Mouse (Mus musculus): ENCODE results near the gene Crlf1.
"Not testable (repeated sequence)": the region's sequence is repeated elsewhere in the genome, so short reads cannot be mapped to it uniquely, and the experiment has no call there.

Gene Crlf1

DNA sequence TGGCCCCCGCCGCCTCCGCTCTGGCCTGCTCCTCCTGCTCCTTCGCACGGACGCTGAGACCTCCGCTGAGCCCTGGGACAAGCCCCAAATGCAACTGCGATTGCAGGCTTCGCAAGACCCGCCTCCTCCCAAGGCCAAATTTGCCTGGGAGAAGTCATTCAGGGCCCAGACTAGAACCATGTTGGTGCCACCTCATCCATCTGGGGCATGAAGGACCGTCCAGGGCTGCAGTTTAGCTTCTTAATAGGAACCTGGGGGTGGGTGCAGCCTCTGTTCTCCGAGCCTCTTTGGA is 2.8 kb downstream of the Crlf1 start:
- no peak for DNase-seq (ENCODE audit: low spot score)

- DNase-seq (ENCODE audit: low spot score): no peak
These were observed 7.7 kb downstream of the Crlf1 start for GRCm38 (mm10) chr8:70500386-70501301.

GRCm38 (mm10) chr8:70501820-70502529 is 9.0 kb downstream of the Crlf1 start:
- DNase-seq (ENCODE audit: low spot score): no peak

GRCm38 (mm10) chr8:70502540-70502939 is 9.6 kb downstream of the Crlf1 start:
- DNase-seq (ENCODE audit: low spot score): no peak

DNA sequence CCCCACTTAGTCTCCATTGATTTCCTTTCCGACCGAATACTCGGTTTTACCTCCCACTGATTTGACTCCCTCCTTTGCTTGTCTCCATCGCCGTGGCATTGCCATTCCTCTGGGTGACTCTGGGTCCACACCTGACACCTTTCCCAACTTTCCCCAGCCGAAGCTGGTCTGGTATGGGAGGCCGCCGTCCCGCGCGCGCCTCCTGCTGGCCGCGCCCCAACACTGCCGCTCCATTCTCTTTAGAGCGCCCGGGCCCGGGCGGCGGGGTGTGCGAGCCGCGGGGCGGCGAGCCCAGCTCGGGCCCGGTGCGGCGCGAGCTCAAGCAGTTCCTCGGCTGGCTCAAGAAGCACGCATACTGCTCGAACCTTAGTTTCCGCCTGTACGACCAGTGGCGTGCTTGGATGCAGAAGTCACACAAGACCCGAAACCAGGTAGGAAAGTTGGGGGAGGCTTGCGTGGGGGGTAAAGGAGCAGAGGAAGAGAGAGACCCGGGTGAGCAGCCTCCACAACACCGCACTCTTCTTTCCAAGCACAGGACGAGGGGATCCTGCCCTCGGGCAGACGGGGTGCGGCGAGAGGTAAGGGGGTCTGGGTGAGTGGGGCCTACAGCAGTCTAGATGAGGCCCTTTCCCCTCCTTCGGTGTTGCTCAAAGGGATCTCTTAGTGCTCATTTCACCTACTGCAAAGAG is 10.2 kb downstream of the Crlf1 start:
- peak; percentile 66 for DNase-seq (ENCODE audit: low spot score)

DNA sequence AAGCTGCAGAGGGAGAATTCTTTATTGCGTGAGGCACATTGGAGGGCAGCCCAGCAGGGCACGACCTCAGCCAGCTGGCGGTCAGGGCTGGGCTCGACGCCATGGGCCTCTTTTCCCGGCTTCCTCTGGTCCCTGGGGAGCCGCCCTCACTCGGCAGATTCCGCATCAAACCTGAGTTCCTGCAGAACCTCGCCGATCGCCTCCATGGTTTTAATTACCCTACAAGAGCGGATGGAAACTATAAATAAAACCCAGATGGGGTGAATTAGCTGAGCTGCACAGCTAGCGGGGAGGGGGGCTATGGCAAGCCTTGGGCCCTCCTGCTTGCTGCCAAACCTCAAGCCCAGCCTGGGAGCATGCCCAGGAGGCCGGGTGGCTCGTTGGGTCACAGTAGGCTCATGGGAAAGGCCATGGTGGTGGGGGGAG is 11.3 kb downstream of the Crlf1 start:
- peak; percentile 97 for DNase-seq (ENCODE audit: low spot score)

DNA sequence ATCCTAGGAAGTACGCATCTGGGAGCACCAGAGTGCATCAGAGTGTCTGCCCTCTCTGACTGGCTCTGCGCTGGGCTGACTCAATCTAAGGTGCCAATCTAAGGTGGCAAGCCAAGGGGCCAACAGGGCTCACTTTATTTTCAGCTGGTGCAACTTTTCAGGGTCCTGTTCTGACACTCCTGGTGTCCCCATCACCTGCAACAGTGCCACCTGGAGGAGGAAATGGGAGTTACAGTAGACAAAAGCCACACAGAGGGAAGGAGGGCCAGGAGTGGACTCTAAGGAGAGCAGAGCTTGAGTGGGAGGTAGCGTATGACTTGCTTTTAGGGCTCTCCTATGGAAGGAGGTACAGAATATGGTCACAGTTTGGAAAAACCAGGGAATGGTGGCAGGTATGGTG is 11.9 kb downstream of the Crlf1 start:
- DNase-seq (ENCODE audit: low spot score): peak; percentile 88

- no peak for DNase-seq (ENCODE audit: low spot score)
These were observed 12.9 kb downstream of the Crlf1 start for GRCm38 (mm10) chr8:70505698-70506327.

DNA sequence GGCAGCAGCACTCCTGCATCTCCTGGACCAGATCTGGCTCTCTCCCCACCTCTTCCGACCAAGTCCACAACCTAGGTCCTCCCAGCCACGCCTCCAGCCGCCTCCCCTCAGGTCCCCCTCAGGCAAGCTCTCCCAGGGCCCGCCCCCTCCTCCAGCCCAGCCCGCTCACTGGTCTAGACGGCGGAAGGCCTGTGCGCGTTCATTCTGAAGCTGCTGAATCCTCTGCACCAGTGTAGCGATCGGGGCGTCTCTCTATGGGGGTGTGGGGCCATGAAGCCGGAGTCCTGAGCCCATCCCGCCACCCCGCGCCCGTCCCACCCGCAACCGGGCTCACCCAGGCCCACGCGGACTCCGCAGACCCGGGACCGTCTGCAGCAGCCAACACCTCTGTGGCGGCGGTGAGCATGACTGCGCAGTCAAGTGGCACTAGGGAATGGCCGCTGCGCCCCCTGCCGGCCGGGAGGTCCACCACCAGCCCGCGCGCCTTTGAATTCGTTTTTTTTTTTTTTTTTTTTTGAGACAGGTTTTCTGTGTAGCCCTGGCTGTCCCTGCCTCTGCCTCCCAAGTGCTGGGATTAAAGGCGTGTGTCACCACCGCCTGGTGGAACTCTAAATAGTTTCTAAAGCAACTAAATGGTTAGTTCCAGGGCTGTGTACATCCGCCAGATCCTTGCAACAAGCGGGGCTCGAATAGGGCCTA is 13.5 kb downstream of the Crlf1 start, which contains the start of gene Rex1bd:
Gene Rex1bd, minus strand, starts transcription at position 425 of the 699 bp plus-strand sequence.
- peak; percentile 95 for DNase-seq (ENCODE audit: low spot score)

GRCm38 (mm10) chr8:70507027-70507393 is 14.1 kb downstream of the Crlf1 start:
- no peak for DNase-seq (ENCODE audit: low spot score)

DNA sequence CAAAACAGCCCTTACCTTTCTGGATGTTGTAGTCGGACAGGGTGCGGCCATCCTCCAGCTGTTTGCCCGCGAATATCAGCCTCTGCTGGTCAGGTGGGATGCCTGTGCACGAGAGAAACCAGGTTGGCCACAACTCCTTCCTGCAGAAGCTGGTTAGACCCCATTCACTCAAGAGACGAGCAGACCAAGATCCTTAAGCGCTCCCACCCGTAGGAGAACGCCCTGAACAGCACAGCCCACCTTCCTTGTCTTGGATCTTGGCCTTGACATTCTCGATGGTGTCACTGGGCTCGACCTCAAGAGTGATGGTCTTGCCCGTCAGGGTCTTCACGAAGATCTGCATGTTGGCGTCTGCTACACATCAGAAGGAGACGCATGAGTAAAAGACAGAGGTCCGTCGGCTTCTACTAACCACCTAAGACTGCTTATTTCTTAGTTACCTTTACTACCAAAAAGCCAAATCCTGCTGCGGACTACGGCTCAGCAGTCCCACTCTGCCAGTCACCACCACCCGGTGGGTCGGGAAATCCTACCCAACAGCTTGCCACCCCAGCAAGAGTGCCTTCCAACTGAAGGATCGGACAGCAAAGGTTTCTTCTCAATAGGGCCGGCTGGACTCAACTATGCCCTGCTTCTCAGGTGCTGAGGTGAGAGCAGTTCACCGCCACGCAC is 16.5 kb downstream of the Crlf1 start:
- no peak for DNase-seq (ENCODE audit: low spot score)

- DNase-seq (ENCODE audit: low spot score): peak; percentile 99
These were observed 17.4 kb downstream of the Crlf1 start, which contains the start of gene Uba52 for GRCm38 (mm10) chr8:70510228-70510915. Gene Uba52, minus strand, starts transcription at chr8:70510801.

DNA sequence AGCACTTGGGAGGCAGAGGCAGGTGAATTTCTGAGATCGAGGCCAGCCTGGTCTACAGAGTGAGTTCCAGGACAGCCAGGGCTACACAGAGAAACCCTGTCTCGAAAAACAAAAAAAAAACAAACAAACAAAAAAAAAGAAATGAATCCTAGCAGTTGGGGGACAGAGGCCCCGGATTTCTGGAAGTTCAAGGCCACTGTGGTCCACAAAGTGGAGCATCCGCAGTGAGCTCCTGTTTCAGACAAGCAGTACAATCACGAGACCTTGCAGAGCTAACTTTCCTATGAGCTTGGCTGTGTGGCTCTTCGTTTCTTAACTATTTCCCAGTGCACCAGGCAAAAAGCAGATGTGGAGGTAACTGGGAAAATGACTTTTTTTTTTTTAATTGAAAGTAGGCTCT is 18.2 kb downstream of the Crlf1 start:
- DNase-seq (ENCODE audit: low spot score): not testable (repeated sequence)

GRCm38 (mm10) chr8:70511770-70512169 is 18.8 kb downstream of the Crlf1 start:
- DNase-seq (ENCODE audit: low spot score): no peak

DNA sequence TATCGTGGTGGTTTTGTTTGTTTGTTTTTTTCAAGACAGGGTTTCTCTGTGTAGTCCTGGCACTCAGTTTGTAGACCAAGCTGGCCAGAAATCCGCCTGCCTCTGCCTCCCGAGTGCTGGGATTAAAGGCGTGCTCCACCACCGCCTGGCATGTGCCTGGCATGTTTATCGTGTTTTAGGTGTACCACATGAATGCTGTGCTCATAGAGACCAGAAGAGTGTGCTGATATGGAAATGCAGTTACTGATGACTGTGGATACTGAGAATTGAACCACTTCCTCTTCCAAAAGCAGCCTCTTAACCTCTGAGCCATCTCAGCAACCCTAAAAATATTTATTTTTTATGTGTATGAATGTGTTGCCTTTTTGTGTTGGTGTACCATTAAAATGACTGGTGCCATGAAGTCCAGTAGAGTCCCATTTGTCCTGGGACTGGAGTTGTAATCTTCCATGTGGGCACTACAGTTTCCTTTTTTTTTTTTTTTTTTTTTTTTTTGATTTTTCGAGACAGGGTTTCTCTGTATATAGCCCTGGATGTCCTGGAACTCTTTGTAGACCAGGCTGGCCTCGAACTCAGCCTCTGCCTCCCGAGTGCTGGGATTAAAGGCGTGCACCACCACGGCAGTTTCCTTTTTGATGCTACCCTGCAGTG is 19.4 kb downstream of the Crlf1 start:
- DNase-seq (ENCODE audit: low spot score): no peak

GRCm38 (mm10) chr8:70513441-70513840 is 20.5 kb downstream of the Crlf1 start:
- peak; percentile 77 for DNase-seq (ENCODE audit: low spot score)

- no peak for DNase-seq (ENCODE audit: low spot score)
These were observed 25.1 kb downstream of the Crlf1 start for GRCm38 (mm10) chr8:70517940-70518643.

- no peak for DNase-seq (ENCODE audit: low spot score)
These were observed 26.1 kb downstream of the Crlf1 start for GRCm38 (mm10) chr8:70519043-70519442.

GRCm38 (mm10) chr8:70519606-70520005 is 26.6 kb downstream of the Crlf1 start:
- no peak for DNase-seq (ENCODE audit: low spot score)
